Mouse (Mus musculus) brain, embryonic 18.5 days (tissue): Measurements from ENCODE around the gene Catsperg1.
"Not testable (repeated sequence)": the region's sequence is repeated elsewhere in the genome, so short reads cannot be mapped to it uniquely, and the experiment has no call there.

ENCODE experiments used
- DNase-seq: peaks from one replicate; pipeline ENCODE4 v3.0.0-alpha.2; 2012; ENCODE audit warnings: low read depth, low spot score

Catsperg1 gene

GRCm38 (mm10) chr7:29213675-29214082 is at the start of gene Catsperg1:
Gene Catsperg1 (minus strand): TSS chr7:29214035.
- DNase-seq = no peak

GRCm38 (mm10) chr7:29262151-29262550 is 48.3 kb upstream of the Catsperg1 start:
- no peak for DNase-seq

- DNase-seq = no peak
These were observed 46.2 kb upstream of the Catsperg1 start for GRCm38 (mm10) chr7:29259781-29260730.

GRCm38 (mm10) chr7:29257368-29257767 is 43.5 kb upstream of the Catsperg1 start:
- DNase-seq = no peak

- no peak for DNase-seq
These were observed 42.0 kb upstream of the Catsperg1 start for GRCm38 (mm10) chr7:29255875-29256274.

- DNase-seq = no peak
These were observed 40.0 kb upstream of the Catsperg1 start for GRCm38 (mm10) chr7:29253842-29254241.

- no peak for DNase-seq
These were observed 37.3 kb upstream of the Catsperg1 start for GRCm38 (mm10) chr7:29251166-29251565.

- no peak for DNase-seq
These were observed 34.5 kb upstream of the Catsperg1 start, which contains the start of gene 2200002D01Rik for GRCm38 (mm10) chr7:29248261-29248841. Gene 2200002D01Rik (minus strand): TSS chr7:29248466.

- no peak for DNase-seq
These were observed 33.9 kb upstream of the Catsperg1 start for GRCm38 (mm10) chr7:29247706-29248105.

GRCm38 (mm10) chr7:29247314-29247700 is 33.5 kb upstream of the Catsperg1 start:
- DNase-seq = no peak

- DNase-seq = no peak
These were observed 32.9 kb upstream of the Catsperg1 start for GRCm38 (mm10) chr7:29246619-29247313.

GRCm38 (mm10) chr7:29246015-29246414 is 32.2 kb upstream of the Catsperg1 start:
- no peak for DNase-seq

- DNase-seq = no peak
These were observed 31.0 kb upstream of the Catsperg1 start for GRCm38 (mm10) chr7:29244732-29245416.

- DNase-seq = peak; percentile 99
These were observed 24.5 kb upstream of the Catsperg1 start, which contains the start of gene Yif1b for GRCm38 (mm10) chr7:29238019-29238967. Gene Yif1b (plus strand): TSS chr7:29238329.

- not testable (repeated sequence) for DNase-seq
These were observed 23.8 kb upstream of the Catsperg1 start for GRCm38 (mm10) chr7:29237596-29237995.

GRCm38 (mm10) chr7:29236593-29236992 is 22.8 kb upstream of the Catsperg1 start:
- no peak for DNase-seq

- DNase-seq = no peak
These were observed 20.8 kb upstream of the Catsperg1 start for GRCm38 (mm10) chr7:29234661-29235060.

GRCm38 (mm10) chr7:29233745-29234144 is 19.9 kb upstream of the Catsperg1 start:
- DNase-seq = no peak

- no peak for DNase-seq
These were observed 18.6 kb upstream of the Catsperg1 start, which contains the start of gene Kcnk6 for GRCm38 (mm10) chr7:29232247-29233013. Gene Kcnk6 (minus strand): TSS chr7:29232515.
